ENCODE assay signal across 16 mouse cellular contexts in the genomic region with DNA sequence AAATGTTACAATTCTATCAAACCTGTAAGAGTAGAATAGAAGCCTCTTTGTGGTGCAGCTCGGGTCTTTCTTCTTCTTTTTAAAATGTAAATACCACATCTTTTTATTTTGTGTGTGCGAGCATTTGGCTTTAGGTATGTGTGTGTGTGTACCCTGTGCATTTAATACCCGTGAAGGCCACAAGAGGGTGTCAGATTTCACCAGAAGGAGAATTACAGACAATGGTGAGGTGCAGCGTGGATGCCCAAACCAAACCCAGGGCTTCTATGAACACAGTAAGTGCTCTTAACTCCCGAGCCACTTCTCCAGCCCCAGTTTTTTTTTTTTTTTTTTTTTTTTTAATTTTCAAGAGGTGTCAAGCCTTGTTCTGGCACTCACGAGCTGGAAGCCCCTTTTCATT.
DNase-seq lines count a peak whose midpoint lies in the region; ATAC-seq and TF ChIP-seq lines count a peak whose summit lies in the region.
"Had no signal": no experiment of that assay in that cellular context is flagged by ENCODE, and none has a peak within 500 bp of the region (broad histone marks: within the 10 kb centered on the region; RNA-seq: fewer than 3 reads in every experiment).

No protein-coding gene starts in this region.

- H3K9ac ChIP-seq in intestine, postnatal 0 days (ENCODE audit: low read depth, low read length) = no peak overlapping the region
- no peak overlapping the region for H3K9ac ChIP-seq in intestine, embryonic 16.5 days (ENCODE audit: low read depth, low read length)
- H3K9ac ChIP-seq: embryonic facial prominence, embryonic 12.5 days; neural tube, embryonic 13.5 days had no signal

- H3K27me3 ChIP-seq in intestine, postnatal 0 days (replicated peaks; ENCODE audit: control insufficient read depth, insufficient read depth, low read length) = no peaks in the 10 kb centered on the region
- no peaks in the 10 kb centered on the region for H3K27me3 ChIP-seq in intestine, embryonic 16.5 days (replicated peaks; ENCODE audit: control insufficient read depth, insufficient read depth, low read length)
- H3K27me3 ChIP-seq: embryonic facial prominence, embryonic 12.5 days; neural tube, embryonic 13.5 days had no signal

- H3K4me2 ChIP-seq in intestine, postnatal 0 days (replicated peaks; ENCODE audit: low read depth) = no peak overlapping the region
- H3K4me2 ChIP-seq in intestine, embryonic 16.5 days (ENCODE audit: low read depth, low read length) = no peak overlapping the region
- H3K4me2 ChIP-seq: embryonic facial prominence, embryonic 12.5 days had no signal

- no peak overlapping the region for H3K4me3 ChIP-seq in intestine, postnatal 0 days (ENCODE audit: low read depth, low read length)
- H3K4me3 ChIP-seq in intestine, embryonic 16.5 days (ENCODE audit: low read length) = no peak overlapping the region
- H3K4me3 ChIP-seq: embryonic facial prominence, embryonic 12.5 days; neural tube, embryonic 13.5 days had no signal

- no peaks in the 10 kb centered on the region for H3K9me3 ChIP-seq in intestine, postnatal 0 days (ENCODE audit: control insufficient read depth)
- no peaks in the 10 kb centered on the region for H3K9me3 ChIP-seq in intestine, embryonic 16.5 days (ENCODE audit: control insufficient read depth, low read length)
- H3K9me3 ChIP-seq: embryonic facial prominence, embryonic 12.5 days; neural tube, embryonic 13.5 days had no signal

- WGBS in intestine, postnatal 0 days = 73% methylated on average over 6 of the region's 6 CpGs
- WGBS in intestine, embryonic 16.5 days = 72% methylated on average over 6 of the region's 6 CpGs

- no peaks in the 10 kb centered on the region for H3K36me3 ChIP-seq in intestine, postnatal 0 days (ENCODE audit: control insufficient read depth, insufficient read depth)
- H3K36me3 ChIP-seq in intestine, embryonic 16.5 days (ENCODE audit: control insufficient read depth, insufficient read depth, low read length) = no peaks in the 10 kb centered on the region
- H3K36me3 ChIP-seq: embryonic facial prominence, embryonic 12.5 days; G1E; neural tube, embryonic 13.5 days had no signal

- no peak overlapping the region for H3K27ac ChIP-seq in intestine, postnatal 0 days (ENCODE audit: low read depth, low read length)
- H3K27ac ChIP-seq in intestine, embryonic 16.5 days (ENCODE audit: low read length) = no peak overlapping the region
- H3K27ac ChIP-seq: embryonic facial prominence, embryonic 12.5 days; stomach, postnatal 0 days had no signal

- peak; percentile 25; the same call in 1 of the 2 replicates for TF ChIP-seq CTCF in intestine, postnatal 0 days (IDR thresholded peaks at IDR 0.05; ENCODE audit: low read depth)

- no peak for ATAC-seq in intestine, postnatal 0 days
- no peak for ATAC-seq in intestine, embryonic 16.5 days
- ATAC-seq: inflammation-experienced regulatory T-cells, adult 6 months; midbrain, embryonic 16.5 days had no signal

- DNase-seq in embryo, embryonic 10.5 days (ENCODE audit: low spot score) = peak; percentile 36
- no peak for DNase-seq in embryo, embryonic 9.5 days (ENCODE audit: extremely low spot score)
- peak; percentile 1 for DNase-seq in lung, postnatal 36 days
- DNase-seq in lung, postnatal 4 days = no peak
- peak; percentile 11 for DNase-seq in forelimb bud, embryonic 11.5 days (ENCODE audit: low read depth, low spot score)
- DNase-seq in spleen, postnatal 4 days (ENCODE audit: low spot score in 2 of 2) = no peak
- DNase-seq: cerebellum, adult 2 months; thymus, postnatal 36 days had no signal

- no peaks in the 10 kb centered on the region for H3K4me1 ChIP-seq in intestine, postnatal 0 days (replicated peaks; ENCODE audit: control insufficient read depth, insufficient read depth, low read length)
- H3K4me1 ChIP-seq in intestine, embryonic 16.5 days (ENCODE audit: control insufficient read depth, insufficient read depth, low read length) = no peaks in the 10 kb centered on the region
- H3K4me1 ChIP-seq: neural tube, embryonic 13.5 days had no signal

Comparison
In these comparisons a context has a peak if more than half of its experiments do, and no peak if none do; other contexts are left out.
1. DNase-seq: peak in embryo, embryonic 10.5 days (single experiment), lung, postnatal 36 days (single experiment) and forelimb bud, embryonic 11.5 days (single experiment); none in embryo, embryonic 9.5 days (single experiment), lung, postnatal 4 days (0 of 2) and spleen, postnatal 4 days (0 of 2).